Mouse (Mus musculus): Measurements from ENCODE around the gene Tmem233.

DNA sequence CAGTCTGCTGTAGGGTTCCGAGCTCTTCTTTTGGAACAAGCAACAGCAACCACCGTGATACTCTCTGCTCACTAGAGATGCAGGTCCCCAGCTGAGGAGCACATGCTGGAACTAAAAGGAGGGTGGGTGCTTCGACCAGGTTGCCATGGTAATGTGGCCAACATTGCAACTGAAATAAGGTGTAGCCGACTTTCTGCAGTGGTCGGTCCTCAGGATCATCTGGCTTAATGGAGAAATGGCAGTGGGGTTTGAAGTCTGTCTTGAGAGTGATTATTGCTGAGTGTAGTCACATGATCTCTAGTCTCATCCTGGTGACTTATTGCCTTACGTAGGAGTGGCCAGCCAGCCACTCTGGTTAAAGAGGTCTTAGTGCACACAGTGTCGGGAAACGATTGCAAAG lies 69.2 kb downstream of the Tmem233 start:
- TF ChIP-seq POU5F1 (IDR thresholded peaks at IDR 0.05; ENCODE audit: borderline replicate concordance, low read length) (no peak), CTCF (conservative IDR thresholded peaks at IDR 0.05; ENCODE audit: low read length) (no peak), NANOG (IDR thresholded peaks at IDR 0.05; ENCODE audit: borderline replicate concordance, low read length) (no peak)
